Mouse (Mus musculus) adrenal gland, adult 18-20 months (tissue): ENCODE data around the gene Tmem164. TPM values are rescaled to one million over a fixed set of nuclear protein-coding genes. Genes with fewer than 3 reads are reported as not detected.
"Not testable (repeated sequence)": the region's sequence is repeated elsewhere in the genome, so short reads cannot be mapped to it uniquely, and the experiment has no call there.

Source experiments
- DNase-seq, 2 experiments: peaks; one replicate each; pipeline ENCODE4 v3.0.0; 2021 to 2022; ENCODE audit warnings: low spot score in 2 of 2
- long read RNA-seq, 2 experiments: library from polyadenylated mRNA; stranded (forward); transcript quantifications; one replicate each; pipeline ENCODE4 v2.0.0; 2021
- total RNA-seq, 2 experiments: library from RNA; stranded (reverse); gene quantifications; 1 replicate in 1 of 2; 2 replicates in 1 of 2; pipeline ENCODE4 v1.2.3; 2021

Tmem164 gene
- total RNA-seq: 10 to 100 TPM; 28.2 to 31.8 TPM
- long read RNA-seq, experiment 1, full-length matches to known transcripts: 17 of 42 reads
- long read RNA-seq, experiment 1, partial matches to known transcripts: 14 of 42 reads
- long read RNA-seq, experiment 1, other reads (novel, unspliced or antisense): 11 of 42 reads
- long read RNA-seq, experiment 2, full-length matches to known transcripts: 6 of 53 reads
- long read RNA-seq, experiment 2, partial matches to known transcripts: 39 of 53 reads
- long read RNA-seq, experiment 2, other reads (novel, unspliced or antisense): 8 of 53 reads

DNA sequence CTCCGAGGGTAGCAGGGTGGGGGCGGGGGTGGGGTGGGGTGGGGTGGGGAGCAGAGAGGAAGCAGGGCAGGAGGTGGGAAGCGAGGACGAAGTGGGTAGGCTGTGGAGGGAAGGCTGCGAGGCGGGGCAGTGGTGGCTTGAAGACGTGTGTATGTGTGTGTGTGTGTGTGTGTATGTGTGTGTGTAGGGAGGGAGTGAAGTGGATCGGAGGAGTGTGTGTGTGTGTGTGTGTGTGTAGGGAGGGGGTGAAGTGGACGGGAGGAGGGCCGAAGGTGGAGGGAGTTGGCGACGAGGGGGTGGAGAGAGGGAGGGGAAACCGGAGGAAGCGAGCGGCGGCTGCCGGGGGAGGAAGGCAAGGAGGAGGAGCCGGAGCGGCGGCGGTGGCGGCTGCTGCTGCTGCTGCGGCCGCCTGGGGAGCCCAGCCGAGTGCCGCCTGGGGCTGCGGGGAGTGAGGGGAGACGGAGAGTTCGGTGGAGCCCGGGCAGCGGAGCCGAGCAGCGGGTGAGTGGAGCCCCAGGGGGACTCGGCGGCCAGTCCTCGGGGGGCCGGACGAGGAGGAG is at the start of gene Tmem164:
Tmem164 (plus strand) TSS at position 351 of the 560 bp plus-strand sequence.
- peak; percentile 64 to 67 for DNase-seq

DNA sequence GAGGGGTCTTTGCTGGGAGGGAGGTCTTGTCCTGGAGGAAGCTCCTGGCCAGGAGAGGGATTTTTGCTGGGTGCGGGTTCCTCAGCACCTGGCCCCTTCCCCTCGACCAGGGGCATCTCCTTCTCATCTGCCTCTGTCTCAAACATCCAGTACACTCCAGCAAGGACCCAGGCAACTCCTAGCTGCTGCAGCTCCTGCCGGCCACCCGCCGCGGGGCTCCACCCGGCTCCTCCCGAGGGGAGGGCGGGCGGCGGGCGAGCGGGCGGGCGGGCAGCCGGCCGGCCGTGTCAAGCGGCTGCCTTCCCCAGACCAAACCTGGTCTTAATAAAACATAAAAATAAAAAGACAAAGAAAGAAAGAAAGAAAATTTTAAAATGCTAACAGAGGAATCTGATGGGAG is 48.2 kb upstream of the Tmem164 start:
- DNase-seq: not testable (repeated sequence)

DNA sequence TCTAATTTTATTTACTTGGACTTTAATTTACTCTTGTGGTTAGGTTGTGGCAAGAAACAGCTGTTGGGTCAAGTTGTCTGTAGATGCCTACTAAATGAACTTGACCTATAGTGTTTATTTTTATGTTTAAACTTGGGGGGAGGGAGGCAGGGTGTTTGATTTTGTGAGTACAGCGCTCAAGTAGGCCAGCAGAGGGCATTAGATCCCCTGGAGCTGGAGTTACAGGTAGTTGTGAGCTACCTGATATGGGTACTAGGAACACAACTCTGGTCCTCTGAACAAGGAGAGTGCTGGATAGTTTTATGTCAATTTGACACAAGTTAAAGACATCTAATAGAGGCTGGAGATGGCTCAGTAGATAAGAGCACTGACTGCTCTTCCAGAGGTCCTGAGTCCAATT is 34.0 kb upstream of the Tmem164 start:
- DNase-seq: no peak

DNA sequence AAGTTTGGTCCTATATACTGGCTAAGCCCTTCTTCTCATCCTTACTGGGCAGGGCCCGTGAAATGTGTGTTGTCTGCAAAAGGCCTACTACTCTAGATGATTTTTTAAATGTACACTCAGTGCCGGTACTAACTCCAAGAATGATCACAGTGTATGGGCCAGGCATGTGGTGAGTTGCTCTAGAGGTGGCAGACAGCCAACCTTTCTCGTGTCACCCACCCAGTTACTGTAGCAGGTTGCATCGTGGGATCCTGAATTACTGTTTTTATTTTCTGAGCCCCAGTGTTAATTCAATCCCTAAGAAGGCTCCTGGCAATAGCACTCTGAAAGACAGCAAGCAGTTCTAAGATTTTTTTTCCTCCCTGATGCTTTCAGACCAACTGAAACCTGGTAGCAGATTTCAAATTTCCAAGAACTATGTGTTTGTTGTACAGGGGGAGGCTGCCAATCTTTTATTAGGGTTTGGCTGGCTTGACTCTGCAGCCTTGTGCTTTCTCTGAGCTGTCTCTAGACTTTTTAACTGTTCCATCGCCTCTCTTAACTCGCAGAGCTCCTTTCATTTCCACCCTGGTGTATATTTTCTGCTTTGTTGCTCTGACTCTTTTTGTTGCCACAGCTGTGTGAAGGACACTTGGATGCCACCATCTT is 31.0 kb upstream of the Tmem164 start:
- no peak for DNase-seq

DNA sequence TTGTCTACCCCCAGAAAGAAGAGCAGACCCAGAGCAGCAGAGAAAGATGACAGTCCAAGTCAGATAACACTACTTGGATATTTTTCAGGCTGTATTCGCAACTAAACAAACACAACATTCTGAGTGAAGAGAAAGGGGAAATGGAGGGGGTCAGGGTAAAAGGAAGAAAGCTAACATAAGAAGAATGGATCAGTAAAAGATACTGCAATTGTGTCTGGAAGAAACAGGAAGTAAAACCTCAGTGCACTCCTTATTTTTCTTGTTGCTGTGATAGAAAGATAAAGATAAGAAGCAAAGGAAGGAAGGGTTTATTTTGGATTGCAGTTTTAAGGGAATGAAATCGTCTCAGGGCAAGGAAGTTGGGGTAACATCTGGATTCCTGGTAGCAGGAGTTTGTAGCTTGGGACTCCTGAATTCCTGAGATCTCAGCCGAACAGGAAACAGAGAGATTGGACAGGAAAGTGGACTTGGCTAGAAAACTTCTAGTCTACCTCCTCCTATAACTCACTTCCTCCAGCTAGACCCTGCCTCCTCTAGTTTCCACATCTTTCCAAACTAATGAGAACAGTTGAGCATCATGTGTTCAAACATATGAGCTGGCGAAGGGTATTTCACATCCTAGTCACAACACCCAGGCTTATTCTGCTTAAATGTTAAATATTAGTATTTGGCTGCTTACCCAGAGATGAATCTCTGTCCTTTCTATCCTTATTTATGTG is 16.3 kb upstream of the Tmem164 start:
- DNase-seq: no peak

DNA sequence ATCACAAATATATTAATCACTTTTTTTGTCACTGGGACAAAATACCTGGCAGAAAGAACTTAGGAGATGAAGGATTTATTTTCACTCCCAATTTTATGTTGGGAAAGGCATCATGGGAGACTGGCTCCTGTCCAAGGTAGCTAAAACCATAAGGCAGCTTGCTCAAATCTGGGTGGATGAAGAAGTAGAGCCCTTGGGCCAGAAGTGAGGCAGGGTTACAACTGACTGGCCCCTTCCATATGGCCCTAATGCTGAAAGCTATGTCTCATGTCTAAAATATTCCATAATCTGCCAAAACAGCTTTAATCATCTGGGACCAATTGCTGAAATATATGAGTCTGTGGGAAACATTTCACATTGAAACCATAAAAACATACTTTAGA is 15.8 kb upstream of the Tmem164 start:
- no peak for DNase-seq

DNA sequence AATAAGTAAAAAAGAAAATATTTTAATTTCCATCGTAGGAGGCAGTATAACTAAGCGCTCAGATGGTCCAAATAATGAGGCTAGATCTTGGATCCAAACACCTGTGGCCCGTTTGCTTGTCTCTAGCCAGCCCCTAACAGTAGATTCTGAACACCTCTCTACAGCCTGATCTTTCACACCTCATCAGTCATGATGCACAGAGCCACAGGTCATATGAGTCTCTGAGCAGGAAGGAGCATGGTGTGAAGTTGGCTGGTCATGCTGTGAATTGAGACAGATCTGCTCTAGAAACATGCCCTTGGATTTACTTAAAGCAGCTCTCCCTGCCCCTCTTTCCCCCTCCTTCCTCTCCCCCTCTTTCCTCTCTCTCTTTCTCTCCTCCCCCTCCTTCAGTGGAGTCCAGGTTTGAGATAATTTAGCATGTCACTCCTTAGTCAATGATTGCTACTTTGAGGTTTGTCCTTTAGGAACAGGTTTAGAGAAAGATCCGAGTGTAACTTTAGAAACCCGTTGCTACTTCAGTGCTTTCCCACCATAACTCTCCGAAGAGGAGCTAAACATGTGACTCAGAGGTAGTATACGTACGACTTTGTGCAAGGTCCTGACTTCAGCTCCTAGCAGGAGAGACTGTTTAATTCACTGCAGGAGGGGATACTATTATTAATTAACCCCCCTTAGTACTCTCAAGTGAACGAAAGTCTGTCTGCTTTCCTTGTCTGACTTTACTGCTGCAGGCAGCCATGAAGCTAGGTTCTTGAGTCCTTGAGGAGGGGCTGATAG is 11.7 kb upstream of the Tmem164 start:
- no peak for DNase-seq

DNA sequence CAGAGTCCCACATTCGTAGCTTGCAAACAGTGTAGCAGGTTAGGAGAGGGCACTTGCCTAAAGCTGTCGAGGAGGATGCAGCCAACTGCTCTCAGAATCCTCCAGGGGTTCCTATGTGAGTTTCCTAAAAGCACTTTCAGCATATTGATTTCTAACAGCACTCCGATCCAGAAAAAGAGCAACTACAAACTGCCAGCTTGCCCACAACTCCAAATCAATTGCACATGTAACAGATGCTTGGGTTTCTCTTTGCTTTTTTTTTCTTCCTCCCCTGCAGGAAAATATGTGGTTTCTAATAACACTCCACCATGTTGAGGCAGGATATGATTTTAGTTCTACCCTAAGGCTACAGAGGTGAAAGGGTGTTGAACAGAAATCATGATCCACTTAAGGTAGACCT is 11.1 kb upstream of the Tmem164 start:
- no peak for DNase-seq

DNA sequence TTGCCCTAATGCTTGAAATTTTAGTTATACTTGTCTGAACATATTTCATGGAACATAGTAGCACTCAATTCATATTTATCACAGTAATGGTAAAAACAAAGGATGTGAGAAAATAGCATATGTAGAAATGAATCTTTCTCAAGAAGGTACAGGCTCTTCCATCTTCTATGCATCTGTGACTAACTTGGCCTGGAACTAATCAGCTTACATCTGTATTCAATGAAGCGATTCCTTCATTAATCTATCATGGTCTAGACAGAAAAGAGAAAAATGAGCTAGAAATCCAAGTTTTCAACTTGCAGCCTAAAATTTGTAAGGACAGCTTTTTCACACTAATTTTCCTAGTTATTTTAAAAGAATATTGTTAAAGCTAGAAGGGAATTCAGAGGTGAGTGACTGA is 10.1 kb upstream of the Tmem164 start:
- no peak for DNase-seq

DNA sequence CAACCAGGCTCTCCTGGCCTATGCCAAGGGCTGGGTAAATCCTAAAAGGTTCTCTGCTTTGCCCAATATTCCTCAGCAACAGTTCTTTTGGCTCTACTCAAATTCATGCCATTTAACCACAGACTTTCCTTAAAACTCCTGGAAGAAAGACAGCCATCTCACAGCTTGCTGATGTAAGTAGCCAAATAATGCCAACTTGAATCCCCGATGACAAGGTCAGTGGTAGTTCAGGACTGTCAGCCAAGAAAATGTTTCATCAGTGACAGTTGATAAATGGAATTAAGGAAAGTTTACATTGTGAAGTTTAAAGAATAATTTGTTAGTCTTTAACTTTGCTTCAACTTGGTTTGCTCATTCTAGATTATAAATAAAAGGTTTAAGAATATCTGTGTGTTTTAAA is 8.5 kb upstream of the Tmem164 start:
- no peak for DNase-seq

DNA sequence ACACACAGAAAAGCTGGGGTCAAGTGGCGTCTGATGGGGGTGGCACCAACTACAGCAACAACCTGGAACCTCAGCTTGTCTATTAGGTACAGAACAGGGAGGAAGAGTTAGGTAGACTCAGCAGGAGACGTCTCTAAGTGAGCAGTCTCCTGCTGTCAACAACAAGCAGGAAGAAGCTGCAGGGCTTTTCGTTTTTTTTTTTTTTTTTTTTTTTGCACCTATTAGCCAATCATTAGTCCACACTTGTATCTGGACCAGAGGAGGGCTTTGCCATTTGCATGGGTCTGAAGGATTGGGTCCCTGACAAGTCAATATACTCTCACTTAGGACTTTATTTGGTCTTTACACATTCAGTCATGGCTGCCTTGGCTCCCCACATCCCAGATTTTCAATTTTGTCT is 4.0 kb upstream of the Tmem164 start:
- no peak for DNase-seq

DNA sequence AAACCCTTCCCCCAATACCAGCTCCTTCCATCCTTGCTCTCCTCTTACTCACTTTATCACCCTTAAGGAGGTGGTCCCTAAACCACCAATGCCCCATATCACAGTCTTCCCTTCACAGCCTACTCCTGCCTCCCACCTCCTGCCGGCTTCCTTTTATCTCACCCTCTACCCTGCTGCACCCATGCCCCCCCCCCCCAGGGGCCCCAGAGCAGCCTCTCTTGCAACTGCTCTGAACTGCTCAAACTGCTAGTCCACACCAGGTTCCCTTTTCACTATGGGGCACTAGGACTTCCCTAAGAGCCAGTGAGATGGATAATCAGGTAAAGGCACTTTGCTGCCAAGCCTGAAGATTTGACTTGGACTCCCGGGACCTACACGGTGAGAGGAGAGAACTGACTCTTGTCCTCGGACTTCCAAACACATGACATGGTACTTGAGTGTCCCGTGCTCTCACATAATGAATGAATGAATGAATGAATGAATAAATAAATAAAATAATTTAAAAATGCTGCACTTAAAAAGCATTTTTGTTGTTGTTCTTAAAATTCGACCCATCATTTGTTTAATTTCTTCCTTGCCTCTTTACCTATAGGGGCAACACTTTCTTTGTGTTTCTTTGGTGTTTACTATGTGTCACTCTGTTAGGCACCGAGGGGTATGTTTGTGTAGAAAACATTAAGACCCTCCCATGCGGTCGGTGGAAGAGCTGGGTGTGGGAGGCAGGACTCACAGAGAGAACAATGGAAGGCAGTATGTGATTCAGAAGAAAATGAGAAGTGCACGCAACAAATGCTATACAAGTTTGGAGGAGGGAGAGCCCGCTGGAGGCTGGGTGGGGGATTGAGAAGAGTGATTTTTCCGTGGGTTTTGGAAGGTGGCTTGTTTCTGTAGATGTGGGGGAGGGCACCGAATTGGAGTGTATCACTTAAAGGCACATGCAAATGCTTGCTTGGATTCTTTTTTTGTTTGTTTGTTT is 2.4 kb upstream of the Tmem164 start:
- no peak for DNase-seq

DNA sequence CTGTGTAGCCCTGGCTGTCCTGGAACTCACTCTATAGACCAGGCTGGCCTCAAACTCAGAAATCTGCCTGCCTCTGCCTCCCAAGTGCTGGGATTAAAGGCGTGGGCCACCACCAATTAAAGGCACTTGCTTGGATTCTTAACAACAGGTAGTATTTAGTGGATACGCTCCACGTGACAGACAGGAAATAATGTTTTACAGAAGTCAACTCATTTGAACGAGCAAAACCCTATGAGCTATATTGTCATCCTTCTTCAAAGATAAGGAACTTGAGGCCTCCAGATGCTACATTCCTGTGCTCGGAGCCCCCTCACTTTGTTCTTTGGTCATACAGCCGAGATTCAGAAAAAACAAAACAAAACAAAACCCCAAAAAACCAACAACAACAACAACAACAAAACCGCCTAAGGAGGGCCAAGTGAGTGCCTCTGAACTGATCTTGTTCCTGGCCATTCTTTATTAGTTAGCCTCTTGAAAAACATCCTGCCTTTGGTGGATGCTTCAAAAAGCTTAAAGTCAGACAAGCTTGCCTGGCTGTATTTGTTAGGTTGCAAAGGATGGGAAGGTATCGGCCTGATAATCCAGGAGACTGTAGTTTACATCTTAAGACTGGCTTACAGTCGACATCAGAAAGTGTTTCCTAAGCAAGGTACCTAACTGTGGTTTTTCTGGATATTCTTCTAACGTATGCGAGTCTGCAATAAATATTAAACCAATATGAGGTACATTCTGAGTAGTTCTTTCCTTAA is 1.5 kb upstream of the Tmem164 start:
- DNase-seq: no peak

DNA sequence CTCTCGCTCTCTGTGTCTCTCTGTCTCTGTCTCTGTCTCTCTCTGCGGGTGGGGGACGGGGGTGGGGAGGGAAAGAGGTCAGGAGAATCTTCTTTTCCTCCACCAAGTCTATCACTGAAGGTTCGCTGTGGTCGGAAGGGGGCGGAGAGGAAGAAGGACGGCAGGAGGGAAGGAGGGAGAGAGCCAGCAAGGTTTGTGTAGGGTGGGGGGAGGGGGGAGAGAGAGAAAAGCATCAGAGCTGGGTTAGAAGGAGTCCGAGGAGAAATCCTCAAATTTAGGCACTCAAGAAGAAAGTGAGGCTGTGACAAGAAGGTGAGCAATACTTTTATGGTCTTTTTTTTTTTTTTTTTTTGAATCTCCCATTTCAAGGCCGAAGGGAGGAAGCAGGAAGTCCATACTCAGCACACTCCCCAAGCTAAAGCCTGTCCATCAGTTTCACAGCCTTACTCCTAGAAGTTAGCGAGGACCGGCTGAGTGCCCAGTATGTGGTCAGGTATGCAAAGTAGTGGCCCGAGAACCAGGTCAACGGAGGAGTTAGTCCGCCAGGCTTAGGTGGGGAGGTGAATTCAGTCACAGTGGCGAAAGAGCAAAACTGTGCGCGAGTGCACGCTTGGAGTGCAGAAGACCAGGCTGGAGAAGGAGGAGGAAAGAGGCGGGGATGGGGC is 683 bp upstream of the Tmem164 start:
- DNase-seq: peak in 1 of 2 experiments; percentile 43

DNA sequence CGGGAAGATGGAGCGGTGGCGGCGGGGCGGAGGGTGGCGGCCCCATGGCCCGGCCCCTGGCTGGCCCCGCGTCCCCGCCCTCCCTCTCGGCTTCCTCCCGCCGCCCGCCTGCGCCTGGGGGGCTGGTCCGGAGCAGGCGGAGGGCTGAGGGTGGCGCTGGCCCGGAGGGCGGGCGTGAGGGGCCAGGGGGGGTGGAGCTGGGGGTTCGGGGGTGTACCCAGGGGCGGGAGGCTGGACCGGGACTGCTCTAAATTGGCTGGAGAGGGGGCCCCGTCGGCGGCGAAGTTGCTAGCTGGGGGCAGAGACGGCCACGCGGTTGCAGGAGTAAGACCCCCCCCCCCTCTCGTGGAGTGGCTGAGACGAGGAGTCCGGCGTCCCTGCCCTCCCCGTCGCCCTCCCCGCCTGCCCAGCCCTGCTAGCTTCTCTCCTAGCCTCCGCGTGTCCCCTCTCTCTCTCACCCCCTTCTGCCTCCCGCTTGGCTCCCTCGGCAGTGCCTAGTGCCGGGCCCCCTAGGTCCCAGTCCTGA is 473 bp downstream of the Tmem164 start:
- DNase-seq: peak in 1 of 2 experiments; percentile 60

DNA sequence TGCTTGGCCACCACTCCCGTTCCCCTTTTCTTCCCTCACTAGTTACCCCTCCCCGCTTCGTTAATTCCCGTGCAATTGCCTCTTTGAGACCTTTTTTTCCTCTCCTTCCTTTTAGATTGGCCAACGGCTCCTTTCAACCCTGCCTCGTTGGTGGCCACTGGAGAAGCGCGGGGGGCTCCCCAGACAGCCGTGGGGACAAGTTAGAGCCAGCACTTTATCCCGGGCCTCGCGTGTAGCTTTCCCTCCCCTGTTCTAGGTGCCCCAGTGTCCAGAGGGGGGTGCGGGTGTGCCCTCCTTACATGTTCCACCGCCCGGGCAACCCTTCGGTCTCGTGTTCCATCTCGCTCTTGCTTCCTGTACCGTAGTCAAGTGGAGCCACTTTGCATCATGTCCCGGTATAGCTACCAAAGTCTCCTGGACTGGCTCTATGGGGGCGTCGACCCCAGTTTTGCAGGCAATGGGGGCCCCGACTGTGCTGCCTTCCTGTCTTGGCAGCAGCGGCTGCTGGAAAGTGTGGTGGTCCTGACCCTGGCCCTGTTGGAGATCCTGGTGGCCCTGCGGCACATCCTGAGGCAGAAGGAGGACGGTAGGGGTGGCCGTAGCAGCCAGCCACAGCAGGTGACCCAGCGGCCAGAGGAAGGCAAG is 1.1 kb downstream of the Tmem164 start:
- peak in 1 of 2 experiments; percentile 24 for DNase-seq

DNA sequence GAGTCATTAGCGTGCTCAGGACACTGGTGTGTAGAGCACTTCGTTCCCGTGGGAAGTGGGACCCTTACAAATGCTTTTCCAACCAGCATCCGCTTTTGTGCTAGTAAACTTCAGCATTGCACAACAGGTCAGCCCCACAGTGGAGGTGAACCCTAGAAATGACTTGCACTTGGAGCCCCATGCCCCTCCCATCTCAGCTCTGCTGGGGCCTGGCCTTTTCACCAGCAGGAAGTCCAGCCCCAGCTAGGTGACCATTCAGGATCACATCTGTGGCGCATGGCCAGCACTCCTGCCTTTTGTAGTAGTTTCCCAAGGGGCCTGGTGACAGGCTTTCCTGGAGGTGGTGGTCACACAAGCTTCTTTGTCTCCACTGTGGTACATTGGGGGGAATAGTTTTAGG is 1.8 kb downstream of the Tmem164 start:
- DNase-seq: peak in 1 of 2 experiments; percentile 26

DNA sequence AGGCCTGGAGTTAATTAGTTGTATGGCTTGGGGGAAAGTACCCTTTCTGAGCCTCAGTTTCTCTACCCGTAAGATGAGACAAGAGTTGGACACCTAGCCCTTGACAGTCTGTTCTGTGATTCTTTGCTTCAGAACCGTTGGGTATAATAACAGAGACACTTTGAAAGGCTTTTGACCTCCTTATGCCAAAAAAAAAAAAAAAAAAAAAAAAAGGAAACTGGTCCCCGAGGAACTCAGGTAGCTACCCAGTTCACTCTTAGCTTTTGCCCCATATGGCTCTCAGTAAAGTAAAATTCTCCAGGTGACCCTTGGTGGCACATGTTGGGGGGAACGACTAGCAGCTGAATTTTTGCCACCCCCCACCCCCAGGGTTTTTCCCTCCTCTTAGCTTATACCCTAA is 3.5 kb downstream of the Tmem164 start:
- DNase-seq: no peak
